Mouse (Mus musculus) T-helper 2 cell (primary cell): Measurements from ENCODE around the gene Arl4a.

Source experiments
- in situ Hi-C: fragments of 300-600 bp; cut with MboI, MseI; formaldehyde crosslinking; loops from one replicate; pipeline ENCODE4 v1.15.1; 2025; ENCODE audit warnings: high pct_unique_total_duplicates

The Arl4a gene

GRCm38 (mm10) chr12:40037876-40038463 lies at the start of gene Arl4a:
Gene Arl4a (minus strand): TSS chr12:40038025.
- in situ Hi-C loops = loop anchor here (25.0 kb wide), 1 partner anchor 376 kb away; no protein-coding TSS in a partner anchor

GRCm38 (mm10) chr12:40085731-40086322 lies 48.0 kb upstream of the Arl4a start:
- in situ Hi-C loops = no loop called here

- in situ Hi-C loops = no loop called here
These were observed 44.8 kb upstream of the Arl4a start for GRCm38 (mm10) chr12:40082453-40083238.

- in situ Hi-C loops = no loop called here
These were observed 44.2 kb upstream of the Arl4a start for GRCm38 (mm10) chr12:40082048-40082447.

GRCm38 (mm10) chr12:40073660-40074059 lies 35.8 kb upstream of the Arl4a start:
- in situ Hi-C loops = no loop called here

- in situ Hi-C loops = loop anchor here (25.0 kb wide), 1 partner anchor 385 kb away; no protein-coding TSS in a partner anchor
These were observed 9.2 kb upstream of the Arl4a start for GRCm38 (mm10) chr12:40047024-40047423.

GRCm38 (mm10) chr12:40043816-40044585 lies 6.2 kb upstream of the Arl4a start:
- in situ Hi-C loops = loop anchor here (5.0 to 25.0 kb wide), 2 partner anchors 382 to 532 kb away; no protein-coding TSS in a partner anchor

- in situ Hi-C loops = loop anchor here (5.0 to 25.0 kb wide), 2 partner anchors 378 to 528 kb away; no protein-coding TSS in a partner anchor
These were observed 2.2 kb upstream of the Arl4a start for GRCm38 (mm10) chr12:40040067-40040466.

GRCm38 (mm10) chr12:40037226-40037813 lies 505 bp downstream of the Arl4a start:
- in situ Hi-C loops = loop anchor here (25.0 kb wide), 1 partner anchor 375 kb away; no protein-coding TSS in a partner anchor

- in situ Hi-C loops = loop anchor here (25.0 kb wide), 1 partner anchor 374 kb away; no protein-coding TSS in a partner anchor
These were observed 1.2 kb downstream of the Arl4a start for GRCm38 (mm10) chr12:40036666-40037065.

GRCm38 (mm10) chr12:40035506-40035905 lies 2.3 kb downstream of the Arl4a start:
- in situ Hi-C loops = loop anchor here (25.0 kb wide), 1 partner anchor 373 kb away; no protein-coding TSS in a partner anchor

- in situ Hi-C loops = loop anchor here (25.0 kb wide), 1 partner anchor 367 kb away; no protein-coding TSS in a partner anchor
These were observed 8.6 kb downstream of the Arl4a start for GRCm38 (mm10) chr12:40029201-40029600.

- in situ Hi-C loops = loop anchor here (25.0 kb wide), 1 partner anchor 366 kb away; no protein-coding TSS in a partner anchor
These were observed 10.0 kb downstream of the Arl4a start for GRCm38 (mm10) chr12:40027846-40028245.

GRCm38 (mm10) chr12:40027444-40027843 lies 10.4 kb downstream of the Arl4a start:
- in situ Hi-C loops = loop anchor here (25.0 kb wide), 1 partner anchor 365 kb away; no protein-coding TSS in a partner anchor

- in situ Hi-C loops = no loop called here
These were observed 13.9 kb downstream of the Arl4a start for GRCm38 (mm10) chr12:40023918-40024317.

GRCm38 (mm10) chr12:40023014-40023642 lies 14.7 kb downstream of the Arl4a start:
- in situ Hi-C loops = no loop called here

- in situ Hi-C loops = no loop called here
These were observed 15.5 kb downstream of the Arl4a start for GRCm38 (mm10) chr12:40022344-40022743.

- in situ Hi-C loops = no loop called here
These were observed 19.8 kb downstream of the Arl4a start for GRCm38 (mm10) chr12:40017955-40018505.

GRCm38 (mm10) chr12:40016648-40017460 lies 21.0 kb downstream of the Arl4a start:
- in situ Hi-C loops = no loop called here
